Mouse (Mus musculus) CH12.LX (cell line): ENCODE measurements around the gene Rsu1.

Source experiments
- CTCF ChIP-seq, 2 experiments: IDR thresholded peaks in 1 of 2; conservative IDR thresholded peaks in 1 of 2; 2 replicates each; pipeline ENCODE4 v1.5.1; 2011 to 2012; ENCODE audit warnings: low read depth in 2 of 2, low read length in 2 of 2, improper control_type of control experiment in 1 of 2, inconsistent platforms in 1 of 2, mild to moderate bottlenecking in 1 of 2, moderate library complexity in 1 of 2
- GABPA ChIP-seq: IDR thresholded peaks from 2 replicates; pipeline ENCODE4 v1.6.1; 2012; ENCODE audit warnings: low read depth, low read length, improper control_type of control experiment, inconsistent platforms; ENCODE audit not compliant: insufficient replicate concordance
- MXI1 ChIP-seq: IDR thresholded peaks from 2 replicates; pipeline ENCODE4 v1.6.1; 2011; ENCODE audit warnings: mild to moderate bottlenecking, low read depth, low read length, improper control_type of control experiment
- NRF1 ChIP-seq: IDR thresholded peaks from 2 replicates; pipeline ENCODE4 v1.6.1; 2014; ENCODE audit warnings: low read depth, mild to moderate bottlenecking, inconsistent platforms, low read length, improper control_type of control experiment, moderate library complexity
- POLR2A ChIP-seq: IDR thresholded peaks from 2 replicates; pipeline ENCODE4 v1.6.1; 2011; ENCODE audit warnings: low read depth, mild to moderate bottlenecking, improper control_type of control experiment, low read length
- POLR2AphosphoS2 ChIP-seq: IDR thresholded peaks from 2 replicates; pipeline ENCODE4 v1.6.1; 2011; ENCODE audit warnings: low read depth, low read length, improper control_type of control experiment
- RAD21 ChIP-seq: IDR thresholded peaks from 2 replicates; pipeline ENCODE4 v1.6.1; 2011; ENCODE audit warnings: low read depth, mild to moderate bottlenecking, low read length, improper control_type of control experiment, moderate library complexity
- TBP ChIP-seq: conservative IDR thresholded peaks from 2 replicates; pipeline ENCODE4 v1.6.1; 2011; ENCODE audit warnings: low read depth, low read length, improper control_type of control experiment
- ZMIZ1 ChIP-seq: IDR thresholded peaks from 2 replicates; pipeline ENCODE4 v1.6.1; 2012; ENCODE audit warnings: low read depth, mild to moderate bottlenecking, inconsistent platforms, low read length, improper control_type of control experiment

- TF ChIP-seq NRF1: no peak
- no peak for TF ChIP-seq CTCF (conservative IDR thresholded peaks at IDR 0.05 in 1 of 2, IDR thresholded peaks at IDR 0.05 in 1 of 2; ENCODE audit: low read depth in 2 of 2, low read length in 2 of 2)
- no peak for TF ChIP-seq ZMIZ1
- no peak for TF ChIP-seq TBP
- TF ChIP-seq GABPA: no peak
- no peak for TF ChIP-seq POLR2AphosphoS2
- TF ChIP-seq MXI1: no peak
- no peak for TF ChIP-seq POLR2A
- no peak for TF ChIP-seq RAD21
These were observed 35.5 kb downstream of the Rsu1 start for GRCm38 (mm10) chr2:13235696-13236095.
